Mouse (Mus musculus) lung, postnatal 0 days (tissue): Measurements from ENCODE around the gene C8a.

Experiments used
- CTCF ChIP-seq: IDR thresholded peaks from 2 replicates; pipeline ENCODE4 v1.5.1; 2016; ENCODE audit warnings: antibody characterized with exemption, mild to moderate bottlenecking
- EP300 ChIP-seq: IDR thresholded peaks from 2 replicates; pipeline ENCODE4 v1.6.1; 2016; ENCODE audit warnings: antibody characterized with exemption, mild to moderate bottlenecking, control low read depth

DNA sequence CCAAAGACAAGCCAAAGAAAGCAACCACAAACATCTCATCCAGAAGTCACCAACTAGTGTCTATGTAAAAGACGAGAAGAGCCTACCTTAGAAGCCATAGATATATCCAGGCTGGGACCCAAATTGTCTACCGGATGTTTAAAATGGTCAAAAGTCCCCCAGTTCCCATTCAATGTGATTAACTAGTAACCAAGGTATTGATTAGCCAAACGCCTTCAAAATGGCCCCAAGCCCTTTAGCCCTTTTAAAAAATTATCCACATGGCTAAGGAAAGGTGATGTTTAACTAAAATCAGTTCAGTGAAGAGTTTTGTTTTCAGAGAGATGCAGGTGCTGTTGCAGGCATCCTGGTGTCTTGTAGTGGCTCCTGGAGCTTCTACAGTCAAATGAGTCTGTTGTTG is at the start of gene C8a:
- TF ChIP-seq CTCF (no peak), EP300 (no peak)
